Mouse (Mus musculus) heart, adult 2 months (tissue): Measurements from ENCODE around the gene Adgra1.

Experiments
- EP300 ChIP-seq: fragments of 200-500 bp; IDR thresholded peaks from 2 replicates; pipeline ENCODE4 v1.6.1; 2011; ENCODE audit warnings: low read depth, low read length, control low read depth; ENCODE audit not compliant: insufficient read depth
- POLR2A ChIP-seq: fragments of 200-500 bp; IDR thresholded peaks from 2 replicates; pipeline ENCODE4 v1.6.1; 2011; ENCODE audit warnings: mild to moderate bottlenecking, low read depth, low read length, control low read depth; ENCODE audit not compliant: insufficient read depth

DNA sequence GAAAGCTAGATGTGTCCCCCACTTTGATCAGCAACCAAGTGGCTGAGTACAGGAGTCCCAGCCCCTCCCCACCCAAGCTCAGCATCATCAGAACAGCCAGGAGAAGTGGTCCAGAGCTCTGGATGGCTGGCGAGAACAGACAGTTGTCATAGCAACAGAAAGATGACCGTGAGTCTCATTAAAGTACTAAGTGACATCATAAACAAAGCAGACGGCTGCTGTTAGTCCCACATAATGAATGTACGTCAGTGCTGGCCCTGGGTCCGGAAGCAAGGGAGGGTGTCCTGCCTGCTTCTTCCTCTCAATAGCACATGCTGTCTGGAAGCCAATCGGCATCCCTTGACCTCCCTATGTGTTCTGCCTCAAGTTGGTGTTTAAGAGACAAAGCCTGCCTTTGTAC, 16.2 kb downstream of the Adgra1 start:
- TF ChIP-seq EP300 (no peak), POLR2A (no peak)
